Mouse (Mus musculus) limb, embryonic 13.5 days (tissue): ENCODE measurements at regions not wholly inside any gene's neighbourhood (a gene's known extent, or its start where the extent isn't known, plus 50 kb on each side); places are given as distances from the start of the nearest gene placed in this dataset.
A peak's percentile ranks its signal among the peaks of the same experiment; 100 is the strongest.
"Not testable (repeated sequence)": the region's sequence is repeated elsewhere in the genome, so short reads cannot be mapped to it uniquely, and the experiment has no call there.

Source experiments
- ATAC-seq: fragments of 200-750 bp; cut with Nextera tagmentation; 2 replicates; pipeline ENCODE4 v1.8.0; 2017; ENCODE audit warnings: low read depth, moderate number of reproducible peaks, moderate TSS enrichment; ENCODE audit not compliant: low FRiP score
- H3K27ac ChIP-seq: fragments of 300-500 bp; sonication (generic); 2 replicates; pipeline ENCODE4 v1.5.1; 2015; ENCODE audit warnings: inconsistent platforms, mild to moderate bottlenecking, moderate library complexity
- H3K27me3 ChIP-seq: fragments of 300-500 bp; sonication (generic); 2 replicates; pipeline ENCODE4 v1.6.1; 2015; ENCODE audit warnings: mild to moderate bottlenecking, inconsistent platforms
- H3K36me3 ChIP-seq: fragments of 300-500 bp; sonication (generic); 2 replicates; pipeline ENCODE4 v1.6.1; 2015; ENCODE audit warnings: inconsistent platforms, mild to moderate bottlenecking, moderate library complexity
- H3K4me1 ChIP-seq: fragments of 300-500 bp; sonication (generic); 2 replicates; pipeline ENCODE4 v1.6.1; 2015; ENCODE audit warnings: inconsistent platforms
- H3K4me2 ChIP-seq: fragments of 300-500 bp; sonication (generic); replicated peaks from 2 replicates; pipeline ENCODE4 v1.6.1; 2015; ENCODE audit warnings: inconsistent platforms, mild to moderate bottlenecking, moderate library complexity
- H3K4me3 ChIP-seq: fragments of 300-500 bp; sonication (generic); 2 replicates; pipeline ENCODE4 v1.5.1; 2015; ENCODE audit warnings: moderate library complexity, mild to moderate bottlenecking, inconsistent platforms
- H3K9ac ChIP-seq: fragments of 300-500 bp; sonication (generic); 2 replicates; pipeline ENCODE4 v1.6.1; 2015; ENCODE audit warnings: mild to moderate bottlenecking, inconsistent platforms
- H3K9me3 ChIP-seq: fragments of 300-500 bp; sonication (generic); 2 replicates; pipeline ENCODE4 v1.6.1; 2016; ENCODE audit warnings: inconsistent platforms
- WGBS: fragments of 180-500 bp; shearing (Covaris S2); methylation state at CpG from one replicate; pipeline ENCODE4 v1.1.7; 2015; 5-methylcytosine and 5-hydroxymethylcytosine counted together

DNA sequence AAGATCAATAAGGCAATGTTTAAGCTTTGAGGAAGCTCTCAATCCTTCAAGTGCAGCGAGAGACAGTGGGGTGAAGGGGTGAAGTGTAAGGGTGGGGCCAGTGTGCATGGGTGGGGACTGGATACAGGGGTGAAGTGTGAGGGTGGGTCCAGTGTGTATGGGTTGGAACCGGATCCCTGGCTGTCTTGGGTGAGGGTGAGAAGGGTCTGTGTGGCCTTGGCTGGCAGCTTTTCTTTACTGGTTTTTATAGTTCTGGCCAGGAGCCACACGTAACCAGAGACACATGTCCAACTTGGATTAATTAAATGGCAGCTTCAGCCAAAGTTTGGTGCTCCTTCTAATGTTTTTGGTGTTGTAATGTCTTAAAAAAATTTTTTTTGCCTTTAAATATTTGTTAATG is 101.4 kb downstream of the Vcpkmt start:
- H3K36me3 ChIP-seq: no peaks in the 10 kb centered on the region
- 27% methylated on average over 3 of the region's 3 CpGs for WGBS
- peaks cover 39% of the 10 kb centered on the region for H3K4me1 ChIP-seq
- H3K9me3 ChIP-seq: 0 out of 2 replicates have a peak, but pooled peaks cover 3% of the 10 kb centered on the region
- H3K27me3 ChIP-seq: no peaks in the 10 kb centered on the region
- no peak overlapping the region for H3K4me2 ChIP-seq
- H3K27ac ChIP-seq: peak overlapping the region; percentile 79
- H3K4me3 ChIP-seq: no peak overlapping the region
- no peak overlapping the region for H3K9ac ChIP-seq
- ATAC-seq: peak; percentile 88

- Histone ChIP-seq H3K36me3 (no peaks in the 10 kb centered on the region), H3K4me1 (peaks cover 61% of the 10 kb centered on the region), H3K9ac (peak overlapping the region; percentile 53; the same call in 1 of the 2 replicates), H3K4me2 (peak overlapping the region; percentile 53), H3K27ac (peak overlapping the region; percentile 71), H3K27me3 (no peaks in the 10 kb centered on the region), H3K9me3 (no peaks in the 10 kb centered on the region), H3K4me3 (peak overlapping the region; percentile 8; the same call in 1 of the 2 replicates)
- WGBS: 7% methylated on average over 18 of the region's 18 CpGs
- ATAC-seq: no peak
These were observed 104.4 kb upstream of the Gm9887 start for GRCm38 (mm10) chr12:69476631-69477091.

- no peak overlapping the region for H3K9ac ChIP-seq
- peaks cover 58% of the 10 kb centered on the region for H3K4me1 ChIP-seq
- no peak overlapping the region for H3K4me2 ChIP-seq
- no peaks in the 10 kb centered on the region for H3K27me3 ChIP-seq
- H3K4me3 ChIP-seq: no peak overlapping the region
- H3K9me3 ChIP-seq: no peaks in the 10 kb centered on the region
- H3K36me3 ChIP-seq: no peaks in the 10 kb centered on the region
- WGBS: 66% methylated on average over 4 of the region's 4 CpGs
- peak overlapping the region; percentile 94; the same call in 1 of the 2 replicates for H3K27ac ChIP-seq
- no peak for ATAC-seq
These were observed 103.9 kb upstream of the Gm9887 start for GRCm38 (mm10) chr12:69476131-69476530.

DNA sequence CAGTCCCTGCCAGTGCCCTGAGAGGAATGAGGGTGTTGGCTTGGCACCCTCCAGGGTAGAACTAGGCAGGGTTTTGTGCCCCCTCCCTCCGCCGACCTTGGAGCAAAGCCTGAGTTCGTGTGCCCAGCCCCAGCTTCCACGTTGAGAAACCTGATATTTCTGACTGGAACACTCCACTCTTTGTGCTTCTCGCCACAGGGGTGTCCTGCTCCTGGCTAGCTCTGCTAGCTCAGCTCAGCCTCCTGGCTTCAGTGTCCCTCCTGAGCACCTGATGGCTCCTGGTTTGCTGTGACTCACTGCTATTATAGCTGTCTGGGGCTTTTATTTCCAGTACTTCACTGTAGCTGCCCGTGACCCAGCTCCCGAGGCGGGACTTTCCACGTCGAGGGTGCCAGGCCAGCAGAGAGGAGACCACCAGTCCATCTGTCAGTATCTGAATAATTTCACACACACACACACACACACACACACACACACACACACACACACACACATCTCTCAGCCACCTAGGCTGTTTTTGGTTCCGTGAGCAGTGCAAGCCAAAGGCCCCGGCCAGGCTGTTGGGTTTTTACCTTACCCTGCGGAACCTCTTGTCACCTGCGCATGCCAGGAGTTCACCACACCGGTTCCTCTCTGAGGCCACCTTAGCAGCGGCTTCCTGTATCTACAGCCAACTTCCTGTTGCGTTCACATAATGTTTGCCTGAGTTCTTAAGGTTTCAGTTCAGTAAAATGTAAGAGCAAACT is 102.8 kb upstream of the Gm9887 start:
- WGBS: 38% methylated on average over 17 of the region's 17 CpGs

DNA sequence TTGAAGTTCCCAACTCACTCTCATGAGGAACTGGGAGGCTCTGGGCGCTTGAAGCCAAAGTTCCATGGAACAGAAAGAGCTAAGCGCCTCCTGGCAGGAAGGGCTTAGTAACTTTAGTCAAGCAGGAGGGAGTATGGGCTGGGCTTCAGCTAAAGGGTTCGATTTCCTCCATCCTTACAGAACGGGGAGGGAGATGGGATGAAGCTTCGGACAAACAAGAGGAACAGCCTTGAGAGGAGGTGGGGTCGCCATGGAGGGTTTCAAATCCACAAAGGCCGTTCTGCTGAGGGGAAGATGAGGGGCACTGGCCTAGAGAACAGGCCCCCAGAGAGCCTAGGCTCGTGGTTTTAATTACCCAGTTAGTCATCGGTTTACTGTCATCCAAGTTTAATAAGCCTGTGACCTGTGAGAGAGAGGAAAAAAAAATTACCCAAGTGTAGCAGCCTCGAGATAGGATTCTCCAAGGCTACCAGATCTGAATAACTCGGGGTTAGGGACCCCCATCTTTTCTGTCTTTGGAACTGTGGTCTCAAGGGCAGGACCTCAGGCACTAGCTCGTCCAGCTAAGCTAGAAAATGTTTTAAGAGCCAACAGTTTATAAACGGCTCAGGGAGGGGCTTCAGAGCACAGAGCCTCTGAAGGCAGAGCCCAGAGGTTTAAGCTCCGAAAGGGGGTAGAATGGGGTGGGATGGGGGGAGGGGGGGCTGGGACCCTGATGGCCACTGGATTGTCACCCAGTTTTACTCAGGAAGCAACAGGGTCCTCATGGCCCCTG is 102.1 kb upstream of the Gm9887 start:
- Histone ChIP-seq H3K4me3 (no peak overlapping the region), H3K36me3 (no peaks in the 10 kb centered on the region), H3K27me3 (no peaks in the 10 kb centered on the region), H3K9ac (peak overlapping the region; percentile 50), H3K4me1 (peaks cover 54% of the 10 kb centered on the region), H3K4me2 (peak overlapping the region; percentile 49), H3K9me3 (no peaks in the 10 kb centered on the region), H3K27ac (peak overlapping the region; percentile 94)
- WGBS: 18% methylated on average over 14 of the region's 14 CpGs
- peak; percentile 66 for ATAC-seq

More for the DNA sequence above, 102.8 kb upstream of the Gm9887 start:
- Histone ChIP-seq H3K9ac (peak overlapping the region; percentile 50), H3K4me3 (no peak overlapping the region), H3K36me3 (no peaks in the 10 kb centered on the region), H3K9me3 (no peaks in the 10 kb centered on the region), H3K27me3 (no peaks in the 10 kb centered on the region), H3K4me2 (peak overlapping the region; percentile 49), H3K27ac (peak overlapping the region; percentile 94), H3K4me1 (peaks cover 56% of the 10 kb centered on the region)
- ATAC-seq: peak; percentile 87

- H3K4me1 ChIP-seq: peaks cover 51% of the 10 kb centered on the region
- WGBS: 69% methylated on average over 13 of the region's 13 CpGs
- H3K9ac ChIP-seq: no peak overlapping the region
These were observed 101.3 kb upstream of the Gm9887 start for GRCm38 (mm10) chr12:69473379-69474057.

DNA sequence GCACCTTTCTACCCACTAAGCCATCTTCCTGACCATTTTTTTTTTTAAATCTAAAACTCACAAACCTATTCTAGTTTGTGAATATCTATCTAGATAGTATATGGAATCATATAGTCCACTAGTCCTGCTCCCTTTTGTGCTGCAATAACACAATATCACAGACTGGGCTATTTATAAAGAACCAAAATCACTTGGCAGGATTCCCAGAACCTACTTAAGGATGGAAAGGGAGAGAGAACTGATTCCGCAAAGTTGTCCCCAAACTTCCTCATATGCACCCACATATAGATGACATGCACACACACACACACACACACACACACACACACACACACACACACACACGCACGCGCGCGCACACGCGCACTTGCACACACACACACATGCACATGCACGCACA is 100.7 kb upstream of the Gm9887 start:
- Histone ChIP-seq H3K36me3 (no peaks in the 10 kb centered on the region), H3K4me1 (peaks cover 51% of the 10 kb centered on the region), H3K27ac (no peak overlapping the region; the same call in 1 of the 2 replicates), H3K27me3 (no peaks in the 10 kb centered on the region), H3K9me3 (no peaks in the 10 kb centered on the region), H3K4me3 (no peak overlapping the region), H3K9ac (no peak overlapping the region), H3K4me2 (no peak overlapping the region)
- no peak for ATAC-seq
- WGBS: 56% methylated on average over 2 of the region's 9 CpGs

More at GRCm38 (mm10) chr12:69473379-69474057, 101.3 kb upstream of the Gm9887 start:
- H3K27me3 ChIP-seq: no peaks in the 10 kb centered on the region
- peak overlapping the region; percentile 94 for H3K27ac ChIP-seq
- H3K36me3 ChIP-seq: no peaks in the 10 kb centered on the region
- no peaks in the 10 kb centered on the region for H3K9me3 ChIP-seq
- H3K4me3 ChIP-seq: no peak overlapping the region
- ATAC-seq: no peak
- peak overlapping the region; percentile 49 for H3K4me2 ChIP-seq

- WGBS: 59% methylated on average over 5 of the region's 5 CpGs
- no peak overlapping the region for H3K9ac ChIP-seq
- no peak overlapping the region for H3K27ac ChIP-seq
- H3K9me3 ChIP-seq: no peaks in the 10 kb centered on the region
- H3K4me3 ChIP-seq: no peak overlapping the region
- no peak for ATAC-seq
- no peaks in the 10 kb centered on the region for H3K27me3 ChIP-seq
- H3K4me1 ChIP-seq: peaks cover 53% of the 10 kb centered on the region
- no peak overlapping the region for H3K4me2 ChIP-seq
- no peaks in the 10 kb centered on the region for H3K36me3 ChIP-seq
These were observed 99.6 kb upstream of the Gm9887 start for GRCm38 (mm10) chr12:69471876-69472275.

DNA sequence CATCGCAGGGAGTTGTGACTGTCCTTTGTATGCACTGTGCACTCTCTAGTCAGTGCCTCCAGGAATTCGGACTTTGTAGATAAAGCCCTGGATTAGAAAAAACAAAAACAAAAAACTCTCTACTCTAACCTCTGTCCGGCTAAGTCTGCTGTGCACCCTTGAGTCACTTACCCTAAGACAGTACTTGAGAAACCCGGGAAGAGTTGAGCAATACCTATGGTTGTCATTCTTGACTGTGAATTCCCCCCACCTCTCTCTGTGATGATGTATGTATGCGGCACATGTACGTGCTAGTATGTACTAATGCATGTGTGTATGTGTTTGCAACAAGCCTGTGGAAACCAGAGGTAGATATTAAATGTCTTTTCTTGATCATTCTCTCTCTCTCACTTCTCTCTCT is 96.7 kb upstream of the Gm9887 start:
- 85% methylated on average over 6 of the region's 6 CpGs for WGBS
- ATAC-seq: no peak
- Histone ChIP-seq H3K36me3 (no peaks in the 10 kb centered on the region), H3K27me3 (no peaks in the 10 kb centered on the region), H3K4me2 (no peak overlapping the region), H3K27ac (no peak overlapping the region), H3K9ac (no peak overlapping the region), H3K9me3 (no peaks in the 10 kb centered on the region), H3K4me1 (peaks cover 25% of the 10 kb centered on the region), H3K4me3 (no peak overlapping the region)

GRCm38 (mm10) chr12:69467363-69467762 is 95.1 kb upstream of the Gm9887 start:
- WGBS: 63% methylated on average over 4 of the region's 4 CpGs
- Histone ChIP-seq H3K36me3 (no peaks in the 10 kb centered on the region), H3K27me3 (no peaks in the 10 kb centered on the region), H3K4me1 (peaks cover 17% of the 10 kb centered on the region), H3K4me2 (no peak overlapping the region), H3K27ac (0 out of 2 replicates have a peak overlapping the region, but pooled peaks have one; percentile 4), H3K4me3 (no peak overlapping the region), H3K9ac (0 out of 2 replicates have a peak overlapping the region, but pooled peaks have one; percentile 10), H3K9me3 (no peaks in the 10 kb centered on the region)
- ATAC-seq: no peak

- H3K4me2 ChIP-seq: no peak overlapping the region
- H3K4me3 ChIP-seq: no peak overlapping the region
- 82% methylated on average over 8 of the region's 8 CpGs for WGBS
- no peaks in the 10 kb centered on the region for H3K9me3 ChIP-seq
- ATAC-seq: no peak
- H3K9ac ChIP-seq: no peak overlapping the region
- no peaks in the 10 kb centered on the region for H3K27me3 ChIP-seq
- no peaks in the 10 kb centered on the region for H3K36me3 ChIP-seq
- no peak overlapping the region for H3K27ac ChIP-seq
- peaks cover 28% of the 10 kb centered on the region for H3K4me1 ChIP-seq
These were observed 92.6 kb upstream of the Gm9887 start for GRCm38 (mm10) chr12:69464906-69465305.

GRCm38 (mm10) chr12:69463327-69463726 is 91.1 kb upstream of the Gm9887 start:
- H3K27me3 ChIP-seq, H3K9ac ChIP-seq, H3K4me3 ChIP-seq, H3K36me3 ChIP-seq, H3K4me2 ChIP-seq, H3K27ac ChIP-seq, ATAC-seq, H3K9me3 ChIP-seq: not testable (repeated sequence)
- 97% methylated on average over 6 of the region's 6 CpGs for WGBS
- peaks cover 28% of the 10 kb centered on the region for H3K4me1 ChIP-seq
